Mouse (Mus musculus): Measurements from ENCODE around the gene Tmem25.

- TF ChIP-seq CTCF (IDR thresholded peaks at IDR 0.05; ENCODE audit: borderline replicate concordance, insufficient read depth, low read depth, low read length), result no peak
- TF ChIP-seq POLR2A (IDR thresholded peaks at IDR 0.05; ENCODE audit: borderline replicate concordance, insufficient read depth, low read length), result no peak
These were observed 48.3 kb upstream of the Tmem25 start for GRCm38 (mm10) chr9:44847446-44847845.
